In the genomic region with DNA sequence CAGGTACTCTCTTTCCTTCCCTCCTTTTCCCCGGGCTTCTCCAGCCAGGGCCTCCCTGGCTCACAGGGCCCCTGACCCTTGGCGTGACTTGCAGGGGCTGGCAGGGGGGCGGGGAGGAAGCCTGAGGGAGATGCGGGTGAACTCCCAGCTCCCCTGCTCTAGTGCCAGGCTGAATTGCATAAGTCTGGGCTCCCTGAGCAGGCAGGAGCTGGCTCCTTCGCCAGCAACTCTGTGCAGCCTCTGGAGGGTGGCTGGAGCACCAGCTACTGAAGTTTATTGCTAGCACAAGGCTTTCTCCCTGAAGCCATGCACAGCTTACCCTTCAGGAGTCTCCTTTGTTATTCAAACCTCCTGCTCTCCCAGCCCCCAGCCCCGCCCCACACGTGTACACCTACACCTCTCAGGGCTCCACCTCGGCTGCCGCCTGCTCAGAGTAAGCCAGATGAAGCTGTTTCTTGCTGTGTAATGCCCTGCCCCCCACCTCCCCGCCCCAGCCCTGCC, we compare ENCODE assay signal across 9 mouse cellular contexts.
DNase-seq lines count a peak whose midpoint lies in the region; ATAC-seq and TF ChIP-seq lines count a peak whose summit lies in the region.
"Had no signal": no experiment of that assay in that cellular context is flagged by ENCODE, and none has a peak within 500 bp of the region (broad histone marks: within the 10 kb centered on the region; RNA-seq: fewer than 3 reads in every experiment).

No protein-coding gene starts in this region.

- ATAC-seq in frontal cortex, adult (ENCODE audit: low TSS enrichment), result peak; percentile 66
- ATAC-seq in forebrain, embryonic 12.5 days (ENCODE audit: low FRiP score), result 0 out of 2 replicates have a peak, but pooled peaks have one; percentile 17
- ATAC-seq in kidney, embryonic 16.5 days (ENCODE audit: low FRiP score, low TSS enrichment), result peak; percentile 86
- peak; percentile 11; the same call in 1 of the 2 replicates for ATAC-seq in neural tube, embryonic 15.5 days (ENCODE audit: low FRiP score)

- no peak overlapping the region for H3K27ac ChIP-seq in ES-Bruce4 (ENCODE audit: insufficient read depth, low read length)
- H3K27ac ChIP-seq in forebrain, embryonic 12.5 days, result no peak overlapping the region
- H3K27ac ChIP-seq in kidney, embryonic 16.5 days (ENCODE audit: low read length), result peak overlapping the region; percentile 39; the same call in 1 of the 2 replicates
- H3K27ac ChIP-seq in neural tube, embryonic 15.5 days (replicated peaks), result no peak overlapping the region

- H3K36me3 ChIP-seq in ES-Bruce4 (ENCODE audit: control insufficient read depth, insufficient read depth, low read length, poor library complexity, severe bottlenecking), result no peaks in the 10 kb centered on the region
- H3K36me3 ChIP-seq in forebrain, embryonic 12.5 days (replicated peaks), result no peaks in the 10 kb centered on the region
- no peaks in the 10 kb centered on the region for H3K36me3 ChIP-seq in kidney, embryonic 16.5 days (ENCODE audit: insufficient read depth, low read length)
- H3K36me3 ChIP-seq in neural tube, embryonic 15.5 days, result no peaks in the 10 kb centered on the region

- no peaks in the 10 kb centered on the region for H3K27me3 ChIP-seq in ES-Bruce4 (ENCODE audit: control insufficient read depth, insufficient read depth, low read length, poor library complexity, severe bottlenecking)
- H3K27me3 ChIP-seq in forebrain, embryonic 12.5 days, result peaks cover 83% of the 10 kb centered on the region
- H3K27me3 ChIP-seq in kidney, embryonic 16.5 days (ENCODE audit: insufficient read depth, low read length), result peaks cover 58% of the 10 kb centered on the region; the same call in 1 of the 2 replicates
- peaks cover 61% of the 10 kb centered on the region for H3K27me3 ChIP-seq in neural tube, embryonic 15.5 days (replicated peaks)
- H3K27me3 ChIP-seq: CH12.LX had no signal

- H3K9ac ChIP-seq in ES-Bruce4 (ENCODE audit: low read depth, poor library complexity, severe bottlenecking), result no peak overlapping the region
- no peak overlapping the region for H3K9ac ChIP-seq in forebrain, embryonic 12.5 days
- no peak overlapping the region for H3K9ac ChIP-seq in kidney, embryonic 16.5 days (replicated peaks; ENCODE audit: low read length)
- no peak overlapping the region; the same call in 1 of the 2 replicates for H3K9ac ChIP-seq in neural tube, embryonic 15.5 days (replicated peaks)

- peak; percentile 71 for TF ChIP-seq EP300 in ES-Bruce4 (IDR thresholded peaks at IDR 0.05; ENCODE audit: insufficient read depth, low read depth, low read length)

- H3K4me3 ChIP-seq in ES-Bruce4 (ENCODE audit: low read depth, low read length), result peak overlapping the region; percentile 37
- peak overlapping the region; percentile 26 for H3K4me3 ChIP-seq in forebrain, embryonic 12.5 days (replicated peaks)
- peak overlapping the region; percentile 27 for H3K4me3 ChIP-seq in kidney, embryonic 16.5 days (ENCODE audit: low read length)
- peak overlapping the region; percentile 37 for H3K4me3 ChIP-seq in neural tube, embryonic 15.5 days (replicated peaks)

- peaks cover 4% of the 10 kb centered on the region for H3K4me1 ChIP-seq in ES-Bruce4 (ENCODE audit: control insufficient read depth, insufficient read depth, low read length)
- H3K4me1 ChIP-seq in forebrain, embryonic 12.5 days, result peaks cover 21% of the 10 kb centered on the region
- peaks cover 28% of the 10 kb centered on the region for H3K4me1 ChIP-seq in kidney, embryonic 16.5 days (ENCODE audit: insufficient read depth, low read length)
- H3K4me1 ChIP-seq in neural tube, embryonic 15.5 days, result peaks cover 19% of the 10 kb centered on the region

- DNase-seq in frontal cortex, postnatal 36 days (ENCODE audit: low spot score in 2 of 2), result no peak
- no peak for DNase-seq in T-cell, adult 2 months (ENCODE audit: low spot score)
- no peak for DNase-seq in spleen, adult 18-20 months

- TF ChIP-seq POLR2A in ES-Bruce4 (IDR thresholded peaks at IDR 0.05; ENCODE audit: insufficient read depth, low read length), result no peak

- no peak for TF ChIP-seq CTCF in ES-Bruce4 (IDR thresholded peaks at IDR 0.05; ENCODE audit: low read depth, low read length)

- 12% methylated on average over 8 of the region's 10 CpGs for WGBS in forebrain, embryonic 12.5 days
- 22% methylated on average over 8 of the region's 10 CpGs for WGBS in kidney, embryonic 16.5 days
- 7% methylated on average over 10 of the region's 10 CpGs for WGBS in neural tube, embryonic 15.5 days

- H3K4me2 ChIP-seq in forebrain, embryonic 12.5 days, result peak overlapping the region; percentile 58
- peak overlapping the region; percentile 48 for H3K4me2 ChIP-seq in kidney, embryonic 16.5 days (replicated peaks; ENCODE audit: low read depth, low read length)
- H3K4me2 ChIP-seq in neural tube, embryonic 15.5 days, result peak overlapping the region; percentile 67

- no peaks in the 10 kb centered on the region for H3K9me3 ChIP-seq in ES-Bruce4 (replicated peaks; ENCODE audit: control insufficient read depth, insufficient read depth, low read length, poor library complexity, severe bottlenecking)
- no peaks in the 10 kb centered on the region for H3K9me3 ChIP-seq in forebrain, embryonic 12.5 days
- H3K9me3 ChIP-seq in kidney, embryonic 16.5 days (ENCODE audit: low read length), result no peaks in the 10 kb centered on the region
- H3K9me3 ChIP-seq in neural tube, embryonic 15.5 days (replicated peaks), result no peaks in the 10 kb centered on the region

Comparison
In these comparisons a context has a peak if more than half of its experiments do, and no peak if none do; other contexts are left out.
1. ATAC-seq: peak in every context shown above with its lines; median percentile 86 in kidney, embryonic 16.5 days; 66 in frontal cortex, adult; 17 in forebrain, embryonic 12.5 days; 11 in neural tube, embryonic 15.5 days.